Mouse (Mus musculus) neural tube, embryonic 13.5 days (tissue): ENCODE results near the gene Dyrk1b. TPM values are rescaled to one million over a fixed set of nuclear protein-coding genes. Genes with fewer than 3 reads are reported as not detected.
A peak's percentile ranks its signal among the peaks of the same experiment; 100 is the strongest.
"Not testable (repeated sequence)": the region's sequence is repeated elsewhere in the genome, so short reads cannot be mapped to it uniquely, and the experiment has no call there.

Experiments
- ATAC-seq: fragments of 200-750 bp; cut with Nextera tagmentation; 2 replicates; pipeline ENCODE4 v1.8.0; 2017; ENCODE audit warnings: low read depth, mild to moderate bottlenecking, moderate TSS enrichment, moderate library complexity
- H3K27ac ChIP-seq: fragments of 300-500 bp; sonication (generic); replicated peaks from 2 replicates; pipeline ENCODE4 v1.5.1; 2015; ENCODE audit warnings: moderate library complexity, mild to moderate bottlenecking, inconsistent platforms
- H3K27me3 ChIP-seq: fragments of 300-500 bp; sonication (generic); 2 replicates; pipeline ENCODE4 v1.6.1; 2015; ENCODE audit warnings: mild to moderate bottlenecking, inconsistent platforms
- H3K36me3 ChIP-seq: fragments of 300-500 bp; sonication (generic); 2 replicates; pipeline ENCODE4 v1.6.1; 2015; ENCODE audit warnings: mild to moderate bottlenecking, inconsistent platforms
- H3K4me1 ChIP-seq: fragments of 300-500 bp; sonication (generic); replicated peaks from 2 replicates; pipeline ENCODE4 v1.6.1; 2015; ENCODE audit warnings: inconsistent platforms
- H3K4me2 ChIP-seq: fragments of 300-500 bp; sonication (generic); 2 replicates; pipeline ENCODE4 v1.6.1; 2015; ENCODE audit warnings: inconsistent platforms, mild to moderate bottlenecking, moderate library complexity
- H3K4me3 ChIP-seq: fragments of 300-500 bp; sonication (generic); 2 replicates; pipeline ENCODE4 v1.5.1; 2015; ENCODE audit warnings: mild to moderate bottlenecking, inconsistent platforms
- H3K9ac ChIP-seq: fragments of 300-500 bp; sonication (generic); 2 replicates; pipeline ENCODE4 v1.6.1; 2015; ENCODE audit warnings: moderate library complexity, mild to moderate bottlenecking, inconsistent platforms
- H3K9me3 ChIP-seq: fragments of 300-500 bp; sonication (generic); 2 replicates; pipeline ENCODE4 v1.6.1; 2016; ENCODE audit warnings: inconsistent platforms
- WGBS: fragments of 180-500 bp; shearing (Covaris S2); methylation state at CpG from one replicate; pipeline ENCODE4 v1.1.7; 2015; 5-methylcytosine and 5-hydroxymethylcytosine counted together
- polyA plus RNA-seq: library from polyadenylated mRNA; unstranded; fragments of >200 nt; fragmentation: Nextera tagmentation; extraction: Ambion mirVana; gene quantifications from 2 replicates; pipeline ENCODE4 v1.2.1, GENCODE M21; 2015

Gene Dyrk1b
- 15.6 and 16.0 TPM in 2 replicates for polyA plus RNA-seq

DNA sequence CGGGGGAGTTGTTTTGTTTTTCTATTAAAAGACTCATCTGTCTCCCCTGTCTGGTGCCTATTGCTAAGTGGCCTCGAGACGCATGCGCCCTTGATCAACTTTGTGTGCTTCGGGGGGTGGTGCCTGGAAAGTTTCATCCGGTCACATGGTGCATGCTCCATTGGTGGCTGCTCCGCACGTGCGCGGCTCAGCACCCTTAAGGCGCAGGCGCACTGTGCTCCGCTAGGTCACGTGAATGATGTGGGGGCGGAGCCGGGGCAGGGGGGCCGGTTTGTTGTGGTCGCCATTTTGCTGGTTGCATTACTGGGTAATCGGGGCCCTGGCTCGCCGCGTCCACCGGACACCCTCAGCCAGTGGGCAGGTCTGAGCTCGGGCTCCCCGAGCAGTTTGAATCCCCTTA is at the start of gene Dyrk1b:
Gene Dyrk1b, plus strand, starts transcription at position 242 of the 400 bp plus-strand sequence.
- ATAC-seq, result peak; percentile 90
- no peaks in the 10 kb centered on the region for H3K27me3 ChIP-seq
- H3K27ac ChIP-seq, result peak within 1 kb of the TSS; percentile 95
- under 1% methylated on average over 25 of the region's 25 CpGs for WGBS
- H3K9me3 ChIP-seq, result no peaks in the 10 kb centered on the region
- peak within 1 kb of the TSS; percentile 93 for H3K9ac ChIP-seq
- peaks cover 20% of the 10 kb centered on the region for H3K4me1 ChIP-seq
- peaks cover 70% of the 10 kb centered on the region for H3K36me3 ChIP-seq
- peak within 1 kb of the TSS; percentile 89 for H3K4me2 ChIP-seq
- H3K4me3 ChIP-seq, result peak within 1 kb of the TSS; percentile 98

DNA sequence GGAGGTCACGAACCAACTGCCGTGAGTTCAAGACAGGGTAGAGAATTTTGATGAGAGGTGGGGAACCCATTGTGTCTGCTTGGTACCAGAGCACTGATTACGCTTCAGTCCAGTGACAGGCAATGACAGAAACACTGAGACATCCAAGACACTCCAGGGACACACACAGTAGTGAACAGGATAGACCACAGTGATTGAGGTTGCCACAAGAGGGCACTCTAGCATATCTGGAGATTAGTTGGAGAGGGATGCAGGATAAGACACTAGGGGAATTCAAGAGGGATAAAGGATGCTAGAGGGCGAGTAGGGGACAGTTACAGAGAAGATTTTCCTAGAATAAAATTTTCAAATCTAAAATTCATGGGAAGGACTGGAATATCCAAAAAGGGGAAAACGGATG is 41.7 kb upstream of the Dyrk1b start:
- Histone ChIP-seq H3K36me3 (no peaks in the 10 kb centered on the region), H3K27me3 (no peaks in the 10 kb centered on the region; the same call in 1 of the 2 replicates), H3K4me2 (no peak overlapping the region), H3K9ac (no peak overlapping the region), H3K4me3 (no peak overlapping the region), H3K9me3 (no peaks in the 10 kb centered on the region), H3K4me1 (no peaks in the 10 kb centered on the region), H3K27ac (no peak overlapping the region)
- WGBS, result 55% methylated on average over 5 of the region's 5 CpGs
- ATAC-seq, result peak; percentile 56; the same call in 1 of the 2 replicates

DNA sequence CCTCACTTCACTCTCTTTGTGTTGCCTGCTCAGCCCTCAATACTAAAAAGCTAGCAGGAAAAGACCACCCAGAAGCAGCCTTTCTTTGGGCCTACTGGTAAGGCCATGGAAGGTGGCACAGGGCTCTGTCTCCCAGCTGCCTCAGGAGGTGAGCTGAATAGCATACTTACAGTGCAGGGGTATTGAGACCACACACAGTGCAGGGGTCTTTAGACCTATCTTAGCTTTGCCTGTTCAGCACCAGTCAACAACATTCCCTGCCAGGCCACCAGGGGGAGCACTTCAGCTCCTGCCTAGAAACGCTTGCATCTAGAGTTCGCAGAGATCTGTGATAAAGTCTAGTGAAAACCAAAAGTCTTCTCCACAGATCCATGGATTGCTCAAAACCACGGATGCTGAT is 31.0 kb upstream of the Dyrk1b start:
- no peaks in the 10 kb centered on the region for H3K9me3 ChIP-seq
- no peak overlapping the region for H3K4me2 ChIP-seq
- no peak overlapping the region for H3K4me3 ChIP-seq
- no peak overlapping the region for H3K27ac ChIP-seq
- H3K27me3 ChIP-seq, result peaks cover 4% of the 10 kb centered on the region; the same call in 1 of the 2 replicates
- H3K36me3 ChIP-seq, result no peaks in the 10 kb centered on the region
- WGBS, result 28% methylated on average over 3 of the region's 3 CpGs
- ATAC-seq, result peak; percentile 65
- 0 out of 2 replicates have a peak overlapping the region, but pooled peaks have one; percentile 6 for H3K9ac ChIP-seq
- H3K4me1 ChIP-seq, result no peaks in the 10 kb centered on the region

- Histone ChIP-seq H3K9ac (no peak overlapping the region), H3K4me1 (no peaks in the 10 kb centered on the region), H3K9me3 (no peaks in the 10 kb centered on the region), H3K4me2 (no peak overlapping the region), H3K27ac (no peak overlapping the region), H3K36me3 (no peaks in the 10 kb centered on the region), H3K4me3 (no peak overlapping the region), H3K27me3 (peaks cover 4% of the 10 kb centered on the region; the same call in 1 of the 2 replicates)
- ATAC-seq, result no peak
- WGBS, result 88% methylated on average over 1 of the region's 1 CpGs
Measured at GRCm38 (mm10) chr7:28149841-28150240, 29.4 kb upstream of the Dyrk1b start.

- no peak for ATAC-seq
- WGBS, result 14% methylated on average over 13 of the region's 13 CpGs
- H3K4me1 ChIP-seq, result no peaks in the 10 kb centered on the region
- no peaks in the 10 kb centered on the region for H3K36me3 ChIP-seq
- H3K9ac ChIP-seq, result no peak overlapping the region
- no peak overlapping the region for H3K4me3 ChIP-seq
- H3K9me3 ChIP-seq, result no peaks in the 10 kb centered on the region
- no peak overlapping the region for H3K4me2 ChIP-seq
- no peak overlapping the region for H3K27ac ChIP-seq
- peaks cover 4% of the 10 kb centered on the region; the same call in 1 of the 2 replicates for H3K27me3 ChIP-seq
Measured at GRCm38 (mm10) chr7:28151584-28152221, 27.6 kb upstream of the Dyrk1b start.

DNA sequence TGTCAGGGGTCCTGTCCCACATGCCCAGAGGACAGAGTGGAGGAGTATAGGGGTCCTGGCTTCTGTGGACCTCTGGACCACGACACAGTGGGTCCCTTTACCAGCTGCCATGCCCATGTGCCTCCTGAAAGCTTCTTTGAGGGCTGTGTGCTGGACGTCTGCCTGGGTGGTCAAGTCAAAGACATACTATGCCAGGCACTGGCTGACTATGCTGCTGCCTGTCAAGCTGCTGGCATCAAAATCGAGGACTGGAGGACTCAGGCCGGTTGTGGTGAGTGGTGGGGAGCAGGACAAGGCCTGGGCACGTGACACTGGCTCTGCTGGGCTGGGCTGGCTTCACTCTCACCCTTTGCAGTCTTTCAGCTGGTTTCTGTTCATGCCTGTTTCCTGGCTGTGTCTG is 25.7 kb upstream of the Dyrk1b start:
- H3K4me1 ChIP-seq, H3K36me3 ChIP-seq, ATAC-seq, H3K27me3 ChIP-seq, H3K4me2 ChIP-seq, H3K4me3 ChIP-seq, H3K9me3 ChIP-seq, H3K9ac ChIP-seq, H3K27ac ChIP-seq: not testable (repeated sequence)
- 52% methylated on average over 5 of the region's 5 CpGs for WGBS

- ATAC-seq, result no peak
- Histone ChIP-seq H3K27ac (no peak overlapping the region), H3K4me3 (no peak overlapping the region), H3K36me3 (no peaks in the 10 kb centered on the region), H3K4me2 (no peak overlapping the region), H3K9ac (no peak overlapping the region), H3K9me3 (no peaks in the 10 kb centered on the region), H3K4me1 (no peaks in the 10 kb centered on the region), H3K27me3 (0 out of 2 replicates have a peak, but pooled peaks cover 3% of the 10 kb centered on the region)
- WGBS, result 64% methylated on average over 6 of the region's 6 CpGs
Measured at GRCm38 (mm10) chr7:28159292-28159691, 20.0 kb upstream of the Dyrk1b start.

GRCm38 (mm10) chr7:28159893-28160292 is 19.4 kb upstream of the Dyrk1b start:
- H3K9me3 ChIP-seq, result no peaks in the 10 kb centered on the region
- 0 out of 2 replicates have a peak, but pooled peaks cover 3% of the 10 kb centered on the region for H3K27me3 ChIP-seq
- WGBS, result 77% methylated on average over 3 of the region's 3 CpGs
- no peak for ATAC-seq
- H3K4me2 ChIP-seq, result no peak overlapping the region
- H3K36me3 ChIP-seq, result no peaks in the 10 kb centered on the region
- no peak overlapping the region for H3K4me3 ChIP-seq
- H3K4me1 ChIP-seq, result no peaks in the 10 kb centered on the region
- H3K9ac ChIP-seq, result no peak overlapping the region
- no peak overlapping the region for H3K27ac ChIP-seq

GRCm38 (mm10) chr7:28161163-28161749 is 18.0 kb upstream of the Dyrk1b start:
- Histone ChIP-seq H3K4me2 (no peak overlapping the region), H3K9ac (no peak overlapping the region), H3K27me3 (0 out of 2 replicates have a peak, but pooled peaks cover 3% of the 10 kb centered on the region), H3K36me3 (no peaks in the 10 kb centered on the region), H3K27ac (no peak overlapping the region), H3K4me1 (no peaks in the 10 kb centered on the region), H3K9me3 (no peaks in the 10 kb centered on the region), H3K4me3 (no peak overlapping the region)
- 45% methylated on average over 9 of the region's 9 CpGs for WGBS
- ATAC-seq, result no peak

GRCm38 (mm10) chr7:28165406-28165805 is 13.9 kb upstream of the Dyrk1b start:
- WGBS, result 84% methylated on average over 6 of the region's 6 CpGs
- no peaks in the 10 kb centered on the region for H3K27me3 ChIP-seq
- no peak overlapping the region for H3K4me3 ChIP-seq
- no peaks in the 10 kb centered on the region for H3K9me3 ChIP-seq
- H3K27ac ChIP-seq, result no peak overlapping the region
- no peak overlapping the region for H3K9ac ChIP-seq
- H3K4me2 ChIP-seq, result no peak overlapping the region
- ATAC-seq, result no peak
- H3K4me1 ChIP-seq, result peaks cover 18% of the 10 kb centered on the region
- no peaks in the 10 kb centered on the region for H3K36me3 ChIP-seq

DNA sequence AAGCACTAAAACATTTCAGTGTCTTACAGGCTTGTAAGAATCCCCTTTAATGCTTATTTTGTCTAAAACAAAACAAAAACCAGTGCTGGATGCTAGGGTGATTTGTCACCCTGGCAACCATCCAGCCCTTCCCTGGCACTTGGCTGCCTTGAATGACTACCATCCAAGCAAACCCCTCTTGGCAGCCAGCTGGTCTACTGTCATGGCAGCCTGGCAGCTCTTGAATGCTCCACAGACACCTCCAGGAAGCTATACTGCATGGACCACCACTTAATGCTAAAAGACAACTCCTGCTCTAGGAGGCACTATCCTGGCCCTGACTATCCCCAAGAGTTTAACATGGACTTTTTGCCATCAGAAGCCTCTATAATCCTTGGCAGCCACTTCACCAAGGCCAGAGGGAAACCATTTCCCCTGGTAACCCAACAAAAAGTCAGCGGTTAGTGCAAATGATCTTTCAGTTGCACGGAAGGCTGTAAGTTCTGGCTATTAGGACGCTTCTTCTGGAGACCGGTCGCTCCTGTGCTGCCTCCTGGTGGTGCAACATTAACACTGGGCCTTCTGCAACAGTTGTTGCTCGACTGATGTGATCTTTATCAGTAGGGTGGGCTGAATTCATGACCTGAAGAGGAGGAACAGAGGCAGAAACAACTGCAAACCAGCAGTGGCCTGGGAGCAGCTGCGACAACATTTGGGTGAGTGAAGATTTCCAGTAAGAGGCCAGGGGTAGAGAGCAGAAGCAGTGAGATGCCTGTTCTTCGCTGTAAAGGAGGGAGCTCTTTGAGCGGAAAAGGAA is 10.8 kb upstream of the Dyrk1b start:
- Histone ChIP-seq H3K27me3 (no peaks in the 10 kb centered on the region), H3K4me3 (peak overlapping the region; percentile 80), H3K27ac (peak overlapping the region; percentile 86), H3K9ac (peak overlapping the region; percentile 82), H3K4me2 (peak overlapping the region; percentile 92), H3K36me3 (no peaks in the 10 kb centered on the region), H3K4me1 (peaks cover 30% of the 10 kb centered on the region), H3K9me3 (no peaks in the 10 kb centered on the region)
- 14% methylated on average over 9 of the region's 9 CpGs for WGBS
- ATAC-seq, result peak; percentile 41
